Mouse (Mus musculus) limb, embryonic 15.5 days (tissue): ENCODE measurements around the gene Gtpbp4. TPM values are rescaled to one million over a fixed set of nuclear protein-coding genes. Genes with fewer than 3 reads are reported as not detected.

Source experiments
- ATAC-seq: fragments of 200-750 bp; cut with Nextera tagmentation; 2 replicates; pipeline ENCODE4 v1.8.0; 2017; ENCODE audit warnings: low read depth, moderate TSS enrichment; ENCODE audit not compliant: insufficient number of reproducible peaks, low FRiP score, low TSS enrichment
- H3K27ac ChIP-seq: fragments of 300-500 bp; sonication (generic); 2 replicates; pipeline ENCODE4 v1.5.1; 2015; ENCODE audit warnings: moderate library complexity, mild to moderate bottlenecking, inconsistent platforms
- H3K27me3 ChIP-seq: fragments of 300-500 bp; sonication (generic); 2 replicates; pipeline ENCODE4 v1.6.1; 2015; ENCODE audit warnings: inconsistent platforms
- H3K36me3 ChIP-seq: fragments of 300-500 bp; sonication (generic); 2 replicates; pipeline ENCODE4 v1.6.1; 2015; ENCODE audit warnings: inconsistent platforms
- H3K4me1 ChIP-seq: fragments of 300-500 bp; sonication (generic); 2 replicates; pipeline ENCODE4 v1.6.1; 2015; ENCODE audit warnings: inconsistent platforms
- H3K4me2 ChIP-seq: fragments of 300-500 bp; sonication (generic); 2 replicates; pipeline ENCODE4 v1.6.1; 2015; ENCODE audit warnings: mild to moderate bottlenecking, inconsistent platforms
- H3K4me3 ChIP-seq: fragments of 300-500 bp; sonication (generic); 2 replicates; pipeline ENCODE4 v1.5.1; 2015; ENCODE audit warnings: mild to moderate bottlenecking, inconsistent platforms
- H3K9ac ChIP-seq: fragments of 300-500 bp; sonication (generic); 2 replicates; pipeline ENCODE4 v1.6.1; 2015; ENCODE audit warnings: inconsistent platforms
- H3K9me3 ChIP-seq: fragments of 300-500 bp; sonication (generic); 2 replicates; pipeline ENCODE4 v1.6.1; 2016; ENCODE audit warnings: inconsistent platforms
- WGBS: fragments of 180-500 bp; shearing (Covaris S2); methylation state at CpG from one replicate; pipeline ENCODE4 v1.1.7; 2015; 5-methylcytosine and 5-hydroxymethylcytosine counted together
- polyA plus RNA-seq: library from polyadenylated mRNA; unstranded; fragments of >200 nt; fragmentation: Nextera tagmentation; extraction: Ambion mirVana; gene quantifications from 2 replicates; pipeline ENCODE4 v1.2.1, GENCODE M21; 2015

The Gtpbp4 gene
- polyA plus RNA-seq, result 77.4 and 80.7 TPM in 2 replicates

DNA sequence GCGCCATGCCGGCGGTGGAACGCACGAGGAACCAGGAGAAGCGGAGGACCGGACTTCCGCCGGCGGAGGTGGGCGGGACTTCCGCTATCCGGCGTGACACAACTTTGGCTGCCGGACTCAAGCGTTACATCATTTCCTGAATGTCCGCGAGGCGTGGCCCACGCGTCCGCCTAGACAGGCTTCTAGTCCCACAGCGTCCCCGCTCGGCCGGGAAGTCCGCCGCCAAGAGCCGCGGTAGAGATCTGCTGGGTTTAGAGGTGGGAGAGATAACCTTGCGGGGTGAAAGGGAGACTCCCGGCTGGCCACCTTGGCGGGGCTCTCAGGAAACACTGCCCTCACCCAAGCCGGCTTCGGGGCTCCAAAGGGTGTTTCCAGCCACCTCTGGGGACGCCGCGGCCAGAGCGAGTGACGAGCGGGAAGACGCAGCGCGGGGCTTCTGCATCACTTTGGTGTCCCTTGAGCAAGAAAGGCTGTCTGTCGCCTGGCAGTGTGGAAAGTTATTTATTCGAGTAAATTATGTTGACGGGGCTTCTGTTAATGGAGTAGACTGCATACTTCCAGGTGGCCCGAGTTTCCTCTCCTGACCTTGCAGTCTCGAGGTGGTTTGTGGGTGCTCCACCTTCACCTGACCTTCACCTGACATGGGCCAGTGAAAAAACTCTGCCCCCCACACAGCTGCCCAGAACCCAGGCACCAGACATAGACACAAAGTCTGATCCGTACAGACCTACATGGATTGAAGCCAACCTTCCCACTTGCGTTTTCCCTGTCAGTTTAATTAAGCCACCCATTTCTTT, at the start of gene Gtpbp4:
Gtpbp4 (minus strand) TSS at position 94 of the 797 bp plus-strand sequence.
- Histone ChIP-seq H3K4me1 (peaks cover 12% of the 10 kb centered on the region), H3K9me3 (no peaks in the 10 kb centered on the region), H3K27me3 (no peaks in the 10 kb centered on the region), H3K27ac (peak within 1 kb of the TSS; percentile 71), H3K36me3 (peaks cover 2% of the 10 kb centered on the region; the same call in 1 of the 2 replicates), H3K4me3 (peak within 1 kb of the TSS; percentile 95), H3K9ac (peak within 1 kb of the TSS; percentile 82), H3K4me2 (peak within 1 kb of the TSS; percentile 69)
- ATAC-seq, result peak; percentile 97
- WGBS, result under 1% methylated on average over 51 of the region's 51 CpGs

DNA sequence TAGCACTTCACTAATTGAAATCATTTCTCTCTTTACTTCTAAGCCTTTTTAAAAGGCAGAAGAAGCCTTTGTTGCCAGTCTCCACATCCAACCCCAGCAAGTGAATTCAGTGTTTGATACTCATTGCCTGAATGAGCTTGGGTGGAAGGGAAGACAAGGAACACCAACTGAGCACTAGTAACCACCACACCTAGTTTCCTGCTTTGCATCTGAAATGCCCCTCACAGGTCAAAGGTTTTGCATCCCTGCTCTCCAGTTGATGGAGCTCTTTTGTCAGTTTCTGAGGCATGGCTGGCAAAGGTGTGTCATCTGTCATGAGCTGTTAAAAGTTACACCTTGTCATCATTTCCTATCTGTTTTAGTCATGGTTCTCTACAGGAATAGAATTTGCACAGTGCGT, 48.8 kb upstream of the Gtpbp4 start:
- Histone ChIP-seq H3K27ac (no peak overlapping the region), H3K4me3 (no peak overlapping the region), H3K9me3 (no peaks in the 10 kb centered on the region), H3K4me1 (peaks cover 3% of the 10 kb centered on the region), H3K9ac (no peak overlapping the region), H3K36me3 (no peaks in the 10 kb centered on the region), H3K4me2 (no peak overlapping the region), H3K27me3 (no peaks in the 10 kb centered on the region)
- no peak for ATAC-seq
- 100% methylated on average over 1 of the region's 1 CpGs for WGBS

DNA sequence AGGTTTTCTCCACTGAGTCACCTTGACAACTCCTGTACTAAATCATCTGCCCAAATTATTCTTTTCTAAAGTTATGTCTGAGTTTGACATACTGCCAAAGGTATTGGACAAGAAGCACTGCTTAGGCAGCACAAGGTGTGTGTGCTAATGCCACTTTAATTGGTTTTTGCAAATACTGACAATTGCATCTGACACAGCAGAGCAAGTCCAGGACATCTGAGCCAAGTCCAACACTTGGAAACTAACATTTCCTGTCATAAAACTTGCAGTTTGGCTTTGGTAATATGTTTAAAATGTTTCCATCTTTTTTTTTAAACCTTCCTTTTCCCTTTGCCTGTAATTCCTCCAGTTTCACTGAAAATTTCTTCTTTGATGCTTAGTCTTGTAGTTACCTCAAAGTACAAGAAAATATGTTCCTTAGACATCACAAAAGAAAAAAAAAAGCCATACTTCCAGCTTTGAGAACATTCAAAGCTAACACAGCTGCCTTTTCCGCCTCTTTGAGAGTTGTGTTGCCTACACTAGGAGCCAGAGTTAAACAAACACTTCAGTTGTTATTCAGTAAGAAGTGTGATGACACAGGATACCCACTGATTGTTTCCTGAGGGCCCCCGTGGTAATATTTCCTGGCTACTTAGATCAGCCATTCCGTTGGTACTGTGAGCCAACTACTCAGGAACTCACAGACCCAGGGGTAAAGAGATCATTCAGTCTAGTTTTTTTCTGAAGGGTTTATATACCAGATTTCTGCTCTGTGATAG, 47.6 kb upstream of the Gtpbp4 start:
- 33% methylated on average over 3 of the region's 3 CpGs for WGBS
- ATAC-seq, result no peak

DNA sequence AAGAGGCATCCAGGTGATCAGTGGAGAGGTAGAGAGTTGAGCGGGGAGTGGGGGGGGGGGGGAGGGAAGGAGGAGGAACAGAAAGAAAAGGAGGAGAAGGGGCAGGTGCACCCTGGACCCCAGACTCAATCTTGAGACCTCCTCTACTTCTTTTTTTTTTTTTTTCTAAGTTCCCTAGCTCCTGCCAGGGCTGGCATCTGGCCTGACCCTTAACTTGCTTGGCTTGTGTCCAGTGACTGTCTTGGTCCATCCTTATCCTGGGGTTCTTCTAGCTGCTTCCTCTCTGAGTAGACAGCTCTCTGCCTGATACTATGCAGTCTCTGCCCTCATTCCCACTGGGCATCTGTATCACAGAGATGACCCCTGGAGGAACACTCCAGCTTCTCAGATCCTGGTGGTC, 44.7 kb upstream of the Gtpbp4 start:
- Histone ChIP-seq H3K4me3 (no peak overlapping the region), H3K4me1 (peaks cover 3% of the 10 kb centered on the region), H3K4me2 (no peak overlapping the region), H3K27ac (no peak overlapping the region), H3K9me3 (no peaks in the 10 kb centered on the region), H3K36me3 (no peaks in the 10 kb centered on the region), H3K27me3 (no peaks in the 10 kb centered on the region), H3K9ac (no peak overlapping the region)
- 71% methylated on average over 1 of the region's 1 CpGs for WGBS
- no peak for ATAC-seq

More for the DNA sequence above, 47.6 kb upstream of the Gtpbp4 start:
- Histone ChIP-seq H3K9me3 (no peaks in the 10 kb centered on the region), H3K36me3 (no peaks in the 10 kb centered on the region), H3K4me1 (peaks cover 3% of the 10 kb centered on the region), H3K9ac (no peak overlapping the region), H3K4me2 (no peak overlapping the region), H3K27ac (peak overlapping the region; percentile 60), H3K4me3 (no peak overlapping the region), H3K27me3 (no peaks in the 10 kb centered on the region)

DNA sequence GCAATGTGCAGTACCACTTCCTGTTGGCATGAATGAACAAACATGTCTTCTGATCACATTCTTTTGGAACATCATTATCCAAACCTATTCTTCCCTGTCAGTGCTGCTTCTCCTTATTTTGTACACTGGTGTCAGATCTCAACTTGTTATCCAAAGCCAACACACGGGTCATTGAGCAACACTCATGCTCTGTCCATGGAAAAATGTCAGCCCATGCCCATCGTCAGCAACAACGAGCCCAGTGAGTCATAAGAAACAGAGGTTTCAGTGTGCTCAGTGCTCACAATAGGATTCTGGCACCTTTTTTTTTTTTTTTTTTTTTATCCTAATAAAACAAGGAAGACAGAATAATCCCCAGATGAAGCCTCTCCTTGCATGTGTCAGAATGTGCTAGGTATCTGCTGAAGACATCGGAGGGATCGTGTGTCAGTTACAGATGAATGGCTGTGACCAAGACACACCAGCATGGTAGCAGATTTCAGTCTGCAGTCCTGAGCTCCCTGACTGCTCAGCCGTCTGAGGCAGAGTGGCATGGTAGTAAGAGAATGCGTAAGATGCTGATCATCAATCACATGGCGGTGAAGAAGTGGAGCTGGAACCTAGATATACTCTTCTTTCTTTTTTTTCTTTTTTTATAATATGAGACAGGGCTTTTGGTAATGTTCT, 36.2 kb upstream of the Gtpbp4 start:
- H3K27ac ChIP-seq, result no peak overlapping the region
- H3K4me2 ChIP-seq, result no peak overlapping the region
- no peaks in the 10 kb centered on the region for H3K36me3 ChIP-seq
- H3K9ac ChIP-seq, result no peak overlapping the region
- no peaks in the 10 kb centered on the region for H3K9me3 ChIP-seq
- no peaks in the 10 kb centered on the region for H3K27me3 ChIP-seq
- no peaks in the 10 kb centered on the region for H3K4me1 ChIP-seq
- ATAC-seq, result no peak
- H3K4me3 ChIP-seq, result no peak overlapping the region
- 80% methylated on average over 8 of the region's 8 CpGs for WGBS

DNA sequence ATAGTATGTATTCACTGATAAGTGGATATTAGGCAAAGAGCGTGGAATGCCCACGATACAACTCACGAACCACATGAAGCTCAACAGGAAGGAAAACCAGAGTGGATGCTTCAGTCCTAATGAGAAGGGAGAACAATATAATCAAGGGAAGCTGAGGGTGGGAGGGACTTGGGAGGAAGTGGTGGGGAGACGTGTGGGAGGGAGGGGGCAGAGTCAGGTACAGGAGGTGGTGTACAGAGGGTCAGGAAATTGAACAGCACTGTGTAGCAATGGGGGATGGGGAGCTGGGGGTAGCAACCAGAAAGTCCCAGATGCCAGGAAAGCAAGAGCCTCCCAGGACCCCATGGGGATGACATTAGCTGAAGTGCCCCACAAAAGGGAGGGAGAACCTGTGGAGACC, 34.5 kb upstream of the Gtpbp4 start:
- no peaks in the 10 kb centered on the region for H3K9me3 ChIP-seq
- no peak overlapping the region for H3K4me3 ChIP-seq
- no peaks in the 10 kb centered on the region for H3K36me3 ChIP-seq
- no peak overlapping the region for H3K4me2 ChIP-seq
- H3K27ac ChIP-seq, result no peak overlapping the region
- H3K27me3 ChIP-seq, result no peaks in the 10 kb centered on the region
- H3K4me1 ChIP-seq, result no peaks in the 10 kb centered on the region
- 74% methylated on average over 4 of the region's 4 CpGs for WGBS
- no peak overlapping the region for H3K9ac ChIP-seq
- ATAC-seq, result no peak

DNA sequence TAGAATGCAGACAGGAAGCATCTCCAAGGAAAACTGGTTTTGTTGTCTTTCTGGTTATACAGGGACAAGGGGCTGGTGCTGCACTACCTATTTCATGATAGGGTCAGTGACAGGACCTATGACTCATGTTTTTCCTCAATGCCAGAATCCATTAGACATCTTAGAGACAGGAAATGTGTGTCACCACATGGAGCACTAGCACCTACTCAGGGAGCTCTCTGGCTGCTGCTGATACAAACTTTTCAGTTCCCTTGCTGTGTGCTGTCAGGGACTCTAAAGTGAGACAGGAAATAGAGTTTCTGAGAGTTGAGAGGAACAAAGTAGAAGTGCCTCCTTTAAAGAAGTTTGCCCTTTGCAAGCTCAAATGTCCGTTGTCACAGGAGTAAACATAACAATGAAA, 31.4 kb upstream of the Gtpbp4 start:
- Histone ChIP-seq H3K9me3 (no peaks in the 10 kb centered on the region), H3K9ac (no peak overlapping the region), H3K4me1 (no peaks in the 10 kb centered on the region), H3K27me3 (no peaks in the 10 kb centered on the region), H3K36me3 (no peaks in the 10 kb centered on the region), H3K27ac (no peak overlapping the region), H3K4me3 (no peak overlapping the region), H3K4me2 (no peak overlapping the region)
- 53% methylated on average over 1 of the region's 1 CpGs for WGBS
- ATAC-seq, result no peak

DNA sequence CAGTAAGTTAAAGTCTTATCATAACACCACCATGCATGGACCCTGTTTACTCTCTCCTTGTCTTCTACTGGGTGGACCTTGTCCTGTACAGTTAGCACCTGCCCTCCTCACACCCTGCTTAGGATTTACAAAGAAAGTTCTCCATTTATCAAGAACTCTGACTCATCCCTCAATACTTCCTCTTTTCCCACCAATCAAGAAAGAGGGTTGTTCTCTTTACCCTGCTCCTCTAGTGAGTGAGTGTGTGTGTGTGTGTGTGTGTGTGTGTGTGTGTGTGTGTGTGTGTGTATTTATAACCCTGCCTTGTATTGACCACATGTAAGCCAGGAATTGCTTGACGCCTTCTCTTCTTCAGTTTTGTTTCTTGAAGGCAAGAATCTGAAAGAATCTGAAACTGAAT, 26.7 kb upstream of the Gtpbp4 start:
- no peaks in the 10 kb centered on the region for H3K9me3 ChIP-seq
- no peaks in the 10 kb centered on the region for H3K4me1 ChIP-seq
- no peak overlapping the region for H3K9ac ChIP-seq
- no peak overlapping the region for H3K27ac ChIP-seq
- WGBS, result 60% methylated on average over 1 of the region's 1 CpGs
- no peak overlapping the region for H3K4me2 ChIP-seq
- no peak overlapping the region for H3K4me3 ChIP-seq
- no peaks in the 10 kb centered on the region for H3K27me3 ChIP-seq
- ATAC-seq, result no peak
- no peaks in the 10 kb centered on the region for H3K36me3 ChIP-seq

DNA sequence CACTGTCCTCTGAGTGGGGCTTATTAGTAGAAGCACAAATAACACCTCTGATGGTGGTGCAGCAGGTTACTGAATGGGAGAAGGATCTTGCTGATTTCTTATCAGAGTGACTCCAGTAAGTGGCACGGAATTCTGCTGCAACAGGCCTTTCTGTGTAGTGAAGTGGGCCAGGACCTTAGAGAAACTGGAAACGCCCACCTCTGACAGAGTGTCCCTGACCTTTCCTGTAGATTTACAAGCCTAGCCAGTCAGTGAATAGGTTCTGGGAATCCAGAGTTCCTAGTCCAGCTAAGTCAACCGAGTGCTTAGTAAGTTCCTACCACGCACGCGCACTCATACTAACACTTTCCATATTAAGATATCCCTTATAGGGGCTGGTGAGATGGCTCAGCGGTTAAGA, 25.7 kb upstream of the Gtpbp4 start:
- H3K36me3 ChIP-seq, result no peaks in the 10 kb centered on the region
- H3K27ac ChIP-seq, result no peak overlapping the region
- no peak for ATAC-seq
- no peaks in the 10 kb centered on the region for H3K27me3 ChIP-seq
- no peak overlapping the region for H3K4me2 ChIP-seq
- no peaks in the 10 kb centered on the region for H3K4me1 ChIP-seq
- H3K9me3 ChIP-seq, result no peaks in the 10 kb centered on the region
- 81% methylated on average over 7 of the region's 7 CpGs for WGBS
- H3K9ac ChIP-seq, result no peak overlapping the region
- no peak overlapping the region for H3K4me3 ChIP-seq

DNA sequence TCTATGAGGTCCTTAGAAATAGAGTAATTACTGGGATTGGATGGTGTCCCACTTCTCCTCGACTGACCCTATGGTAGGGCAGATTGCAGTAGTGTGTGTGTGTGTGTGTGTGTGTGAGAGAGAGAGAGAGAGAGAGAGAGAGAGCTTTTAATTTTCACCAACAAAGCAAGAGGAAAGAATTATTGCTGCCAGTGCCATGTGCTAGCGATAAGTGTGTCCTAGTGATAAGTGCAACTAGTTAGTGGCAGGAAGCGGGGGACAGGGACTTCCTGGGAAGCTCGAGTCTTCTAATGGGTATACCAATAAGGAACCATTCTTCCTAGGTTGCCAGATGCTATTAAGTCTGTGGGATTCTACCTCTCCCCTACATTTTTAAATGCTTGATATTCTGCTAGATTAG, 23.8 kb upstream of the Gtpbp4 start:
- Histone ChIP-seq H3K36me3 (no peaks in the 10 kb centered on the region), H3K27me3 (no peaks in the 10 kb centered on the region), H3K27ac (no peak overlapping the region), H3K4me1 (no peaks in the 10 kb centered on the region), H3K9ac (no peak overlapping the region), H3K4me3 (no peak overlapping the region), H3K4me2 (no peak overlapping the region), H3K9me3 (no peaks in the 10 kb centered on the region)
- ATAC-seq, result no peak
- 77% methylated on average over 4 of the region's 4 CpGs for WGBS

DNA sequence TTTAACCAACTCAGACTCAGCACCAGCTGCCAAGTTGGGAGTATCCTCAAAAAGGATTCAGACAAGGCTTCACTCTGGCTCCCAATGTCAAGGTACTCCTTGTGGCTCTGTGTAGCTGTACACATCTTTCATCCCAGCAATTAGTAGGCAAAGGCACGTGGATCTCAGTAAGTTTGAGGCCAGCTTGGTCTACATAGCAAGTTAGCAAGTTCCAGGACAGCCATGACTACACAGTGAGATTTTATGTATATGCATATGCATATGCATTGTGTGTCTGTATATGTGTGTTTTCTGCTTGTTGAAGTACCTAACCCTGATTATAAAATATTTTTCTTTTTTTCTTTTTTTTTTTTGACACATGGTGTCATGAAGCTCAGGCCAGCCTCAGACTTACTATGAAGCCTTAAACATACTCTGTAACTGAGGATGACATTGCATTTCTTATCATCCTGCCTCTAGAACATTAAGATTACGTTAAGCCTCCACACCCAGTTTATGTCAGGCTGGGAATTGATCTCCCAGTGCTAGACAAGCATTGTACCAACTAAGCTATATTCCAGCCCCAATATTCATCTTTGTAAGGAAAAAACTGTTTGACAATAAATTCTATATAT, 23.2 kb upstream of the Gtpbp4 start:
- Histone ChIP-seq H3K27me3 (no peaks in the 10 kb centered on the region), H3K36me3 (no peaks in the 10 kb centered on the region), H3K9ac (no peak overlapping the region), H3K4me1 (no peaks in the 10 kb centered on the region), H3K9me3 (no peaks in the 10 kb centered on the region), H3K4me3 (no peak overlapping the region), H3K27ac (no peak overlapping the region), H3K4me2 (no peak overlapping the region)
- ATAC-seq, result no peak
- WGBS, result 63% methylated on average over 2 of the region's 2 CpGs
